Mouse (Mus musculus) ES-Bruce4 (cell line): ENCODE measurements around the gene Nptx1. TPM values are rescaled to one million over a fixed set of nuclear protein-coding genes. Genes with fewer than 3 reads are reported as not detected.

Experiments
- H3K27ac ChIP-seq: 2 replicates; pipeline ENCODE4 v1.5.1; 2012; ENCODE audit warnings: low read length, inconsistent platforms; ENCODE audit not compliant: insufficient read depth
- H3K27me3 ChIP-seq: 2 replicates; pipeline ENCODE4 v1.6.1; 2012; ENCODE audit warnings: mild to moderate bottlenecking, low read length, inconsistent platforms; ENCODE audit not compliant: control insufficient read depth, poor library complexity, insufficient read depth, severe bottlenecking
- H3K36me3 ChIP-seq: 2 replicates; pipeline ENCODE4 v1.6.1; 2012; ENCODE audit warnings: inconsistent platforms, mild to moderate bottlenecking, low read length, moderate library complexity; ENCODE audit not compliant: control insufficient read depth, poor library complexity, insufficient read depth, severe bottlenecking
- H3K4me1 ChIP-seq: one replicate; pipeline ENCODE4 v1.8.1; 2011; ENCODE audit warnings: low read length; ENCODE audit not compliant: control insufficient read depth, insufficient read depth
- H3K4me3 ChIP-seq: 2 replicates; pipeline ENCODE4 v1.5.1; 2011; ENCODE audit warnings: low read depth, mild to moderate bottlenecking, low read length
- H3K9ac ChIP-seq: 2 replicates; pipeline ENCODE4 v1.6.1; 2012; ENCODE audit warnings: low read depth, mild to moderate bottlenecking, inconsistent platforms; ENCODE audit not compliant: poor library complexity, severe bottlenecking
- H3K9me3 ChIP-seq: replicated peaks from 2 replicates; pipeline ENCODE4 v1.6.1; 2012; ENCODE audit warnings: mild to moderate bottlenecking, low read length, inconsistent platforms; ENCODE audit not compliant: control insufficient read depth, poor library complexity, insufficient read depth, severe bottlenecking
- CTCF ChIP-seq: IDR thresholded peaks from one replicate; pipeline ENCODE4 v1.8.1; 2011; ENCODE audit warnings: low read depth, low read length
- EP300 ChIP-seq: IDR thresholded peaks from 2 replicates; pipeline ENCODE4 v1.6.1; 2011; ENCODE audit warnings: low read depth, low read length; ENCODE audit not compliant: insufficient read depth
- POLR2A ChIP-seq: IDR thresholded peaks from one replicate; pipeline ENCODE4 v1.8.1; 2011; ENCODE audit warnings: low read length; ENCODE audit not compliant: insufficient read depth
- polyA plus RNA-seq: library from polyadenylated mRNA; stranded (reverse); fragments of >200 nt; gene quantifications from 2 replicates; pipeline ENCODE4 v1.2.4, GENCODE M21; 2011; ENCODE audit warnings: low read depth; ENCODE audit not compliant: missing spikeins, insufficient read depth, insufficient read length

Nptx1 gene
- polyA plus RNA-seq, 1 experiment = not detected

DNA sequence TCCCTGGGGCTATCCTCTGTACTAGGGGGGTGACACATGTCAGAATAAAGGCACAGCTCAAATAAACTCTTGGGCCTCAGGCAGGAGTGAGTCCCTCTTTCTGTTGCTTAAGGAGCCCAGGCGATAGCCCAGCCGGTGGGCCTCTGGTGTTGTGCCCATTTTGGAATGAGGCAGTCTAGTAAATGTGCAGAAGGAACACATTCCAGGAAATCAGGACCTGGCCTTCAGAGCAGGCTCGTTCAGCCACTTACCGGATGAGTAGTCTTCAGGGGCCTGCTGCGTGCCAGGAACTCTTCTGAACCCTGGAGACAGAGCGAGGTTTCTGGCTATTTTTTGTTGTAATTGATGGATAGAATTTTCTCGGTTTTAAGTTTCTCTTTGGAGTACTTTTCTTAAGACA is 7.2 kb upstream of the Nptx1 start:
- Histone ChIP-seq H3K36me3 (no peaks in the 10 kb centered on the region), H3K27ac (no peak overlapping the region), H3K9ac (no peak overlapping the region), H3K4me3 (no peak overlapping the region), H3K27me3 (no peaks in the 10 kb centered on the region), H3K9me3 (no peaks in the 10 kb centered on the region), H3K4me1 (no peaks in the 10 kb centered on the region)
- no peak for TF ChIP-seq EP300
- TF ChIP-seq POLR2A = no peak
- no peak for TF ChIP-seq CTCF

DNA sequence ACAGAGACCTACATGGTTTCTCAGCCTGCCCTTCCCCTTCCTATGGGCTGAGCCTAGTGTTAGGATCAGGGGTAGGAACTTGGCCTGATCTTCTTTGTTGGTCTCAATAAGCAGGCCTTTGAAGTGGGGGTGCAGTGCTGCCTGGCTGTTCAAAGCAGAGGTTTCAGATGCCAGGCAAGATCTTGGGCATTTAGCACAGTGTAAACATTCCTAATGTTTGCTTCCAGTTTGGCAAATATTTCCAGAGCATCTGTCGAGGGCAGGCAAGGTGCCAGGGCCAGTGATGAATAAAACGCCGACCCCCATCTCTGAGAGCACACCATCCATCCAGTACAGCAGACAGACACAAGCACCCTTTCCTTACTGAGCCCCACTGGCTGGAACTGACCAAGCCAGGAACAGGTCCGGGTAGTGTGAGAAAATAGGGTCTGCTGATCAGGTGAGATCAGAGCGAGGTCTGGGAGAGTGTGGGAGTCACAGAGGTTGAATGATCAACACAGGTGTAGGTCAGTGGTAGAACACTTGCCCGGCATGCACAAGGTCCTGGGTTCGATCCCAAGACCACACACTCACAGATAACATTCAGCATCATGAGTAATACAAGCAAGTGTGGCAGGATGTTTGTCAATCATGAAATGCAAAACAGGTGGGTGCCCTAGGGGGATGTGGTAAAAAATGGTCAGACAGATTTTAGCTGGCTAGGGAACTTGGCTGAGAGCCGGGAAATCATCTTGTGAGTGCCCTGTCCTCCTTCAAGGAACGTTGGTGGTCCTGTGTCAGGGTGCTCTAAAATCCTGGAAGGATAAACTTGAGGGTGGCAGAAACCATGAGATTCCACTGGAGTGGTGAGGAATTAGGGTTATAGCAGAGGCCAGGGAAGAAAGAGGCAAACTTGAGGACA is 5.6 kb upstream of the Nptx1 start:
- Histone ChIP-seq H3K27me3 (peaks cover 15% of the 10 kb centered on the region), H3K9me3 (no peaks in the 10 kb centered on the region), H3K4me3 (no peak overlapping the region), H3K36me3 (no peaks in the 10 kb centered on the region), H3K27ac (no peak overlapping the region), H3K9ac (no peak overlapping the region), H3K4me1 (no peaks in the 10 kb centered on the region)
- no peak for TF ChIP-seq CTCF
- TF ChIP-seq POLR2A = no peak
- TF ChIP-seq EP300 = no peak

DNA sequence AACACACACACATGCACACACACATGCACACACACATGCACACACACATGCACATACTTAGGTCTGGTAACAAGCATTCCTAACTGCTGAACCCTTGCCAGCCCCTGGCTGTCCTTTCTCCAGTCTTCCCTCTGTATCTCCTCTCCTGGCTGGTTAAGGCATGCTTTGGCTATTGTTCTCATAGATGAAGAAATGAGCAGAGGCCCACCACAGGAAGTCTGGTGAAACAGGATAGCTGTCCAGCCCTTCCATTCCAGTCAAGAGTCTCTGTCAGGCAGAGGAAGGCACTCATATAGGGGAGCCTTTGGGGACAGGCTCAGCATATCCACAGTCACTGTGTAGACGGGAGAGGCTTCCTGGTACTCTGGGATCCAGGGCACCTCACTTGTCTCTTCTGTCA is 4.7 kb upstream of the Nptx1 start:
- Histone ChIP-seq H3K27me3 (peaks cover 23% of the 10 kb centered on the region), H3K4me1 (no peaks in the 10 kb centered on the region), H3K36me3 (no peaks in the 10 kb centered on the region), H3K27ac (no peak overlapping the region), H3K4me3 (no peak overlapping the region), H3K9ac (no peak overlapping the region), H3K9me3 (no peaks in the 10 kb centered on the region)
- TF ChIP-seq EP300 = no peak
- TF ChIP-seq CTCF = no peak
- TF ChIP-seq POLR2A = no peak

GRCm38 (mm10) chr11:119551468-119551867 is 3.9 kb upstream of the Nptx1 start:
- Histone ChIP-seq H3K27me3 (peaks cover 31% of the 10 kb centered on the region), H3K4me3 (no peak overlapping the region), H3K36me3 (no peaks in the 10 kb centered on the region), H3K9me3 (no peaks in the 10 kb centered on the region), H3K27ac (no peak overlapping the region), H3K9ac (no peak overlapping the region), H3K4me1 (no peaks in the 10 kb centered on the region)
- TF ChIP-seq POLR2A = no peak
- TF ChIP-seq CTCF = no peak
- no peak for TF ChIP-seq EP300

GRCm38 (mm10) chr11:119550546-119551335 is 3.2 kb upstream of the Nptx1 start:
- no peaks in the 10 kb centered on the region for H3K36me3 ChIP-seq
- TF ChIP-seq POLR2A = no peak
- no peak for TF ChIP-seq EP300
- no peak for TF ChIP-seq CTCF

More at GRCm38 (mm10) chr11:119550546-119551335, 3.2 kb upstream of the Nptx1 start:
- H3K4me3 ChIP-seq = no peak overlapping the region
- H3K9me3 ChIP-seq = no peaks in the 10 kb centered on the region
- peaks cover 35% of the 10 kb centered on the region for H3K27me3 ChIP-seq
- no peak overlapping the region for H3K27ac ChIP-seq
- no peak overlapping the region for H3K9ac ChIP-seq
- no peaks in the 10 kb centered on the region for H3K4me1 ChIP-seq
